Mouse (Mus musculus): ENCODE measurements around the gene Gcnt1. TPM values are rescaled to one million over a fixed set of nuclear protein-coding genes. Genes with fewer than 3 reads are reported as not detected.

Gcnt1 gene
- total RNA-seq, 2 experiments from 2014 or later = 1.8 to 3.7 TPM

Other genes with a start within 250 kb of the Gcnt1 start
- 10 to 100 TPM; 58.2 to 61.4 TPM for gene Rfk, start 21.2 kb upstream of the Gcnt1 start, total RNA-seq (2021)

Measured in layer of hippocampus, postnatal 14 days (tissue).